Mouse (Mus musculus) myocyte (in vitro differentiated cells): ENCODE data around the gene Gabbr2.

Experiments used
- CEBPB ChIP-seq: IDR thresholded peaks from 2 replicates; pipeline ENCODE4 v1.6.1; 2011; ENCODE audit warnings: mild to moderate bottlenecking, moderate library complexity; ENCODE audit not compliant: poor library complexity, insufficient read depth, severe bottlenecking
- MAX ChIP-seq: IDR thresholded peaks from one replicate; pipeline ENCODE4 v1.6.1; 2011; ENCODE audit warnings: low read depth, mild to moderate bottlenecking, control low read depth
- MYOD1 ChIP-seq, 3 experiments: IDR thresholded peaks; one replicate each; pipeline ENCODE4 v1.6.1; 2011; ENCODE audit warnings: control low read depth in 2 of 3, low read depth in 2 of 3, mild to moderate bottlenecking in 2 of 3, moderate library complexity in 1 of 3; ENCODE audit not compliant: insufficient read length in 2 of 3, control insufficient read depth in 1 of 3
- POLR2A ChIP-seq: IDR thresholded peaks from one replicate; pipeline ENCODE4 v1.6.1; 2011; ENCODE audit warnings: low read depth, mild to moderate bottlenecking, control low read depth, moderate library complexity; ENCODE audit not compliant: insufficient read length
- POLR2AphosphoS2 ChIP-seq: IDR thresholded peaks from one replicate; pipeline ENCODE4 v1.6.1; 2011; ENCODE audit warnings: low read depth, control low read depth; ENCODE audit not compliant: insufficient read length
- TCF12 ChIP-seq: IDR thresholded peaks from one replicate; pipeline ENCODE4 v1.6.1; 2011; ENCODE audit warnings: mild to moderate bottlenecking, control low read depth; ENCODE audit not compliant: poor library complexity, insufficient read depth, severe bottlenecking
- USF1 ChIP-seq: IDR thresholded peaks from one replicate; pipeline ENCODE4 v1.6.1; 2011; ENCODE audit warnings: low read depth, mild to moderate bottlenecking, control low read depth, moderate library complexity

DNA sequence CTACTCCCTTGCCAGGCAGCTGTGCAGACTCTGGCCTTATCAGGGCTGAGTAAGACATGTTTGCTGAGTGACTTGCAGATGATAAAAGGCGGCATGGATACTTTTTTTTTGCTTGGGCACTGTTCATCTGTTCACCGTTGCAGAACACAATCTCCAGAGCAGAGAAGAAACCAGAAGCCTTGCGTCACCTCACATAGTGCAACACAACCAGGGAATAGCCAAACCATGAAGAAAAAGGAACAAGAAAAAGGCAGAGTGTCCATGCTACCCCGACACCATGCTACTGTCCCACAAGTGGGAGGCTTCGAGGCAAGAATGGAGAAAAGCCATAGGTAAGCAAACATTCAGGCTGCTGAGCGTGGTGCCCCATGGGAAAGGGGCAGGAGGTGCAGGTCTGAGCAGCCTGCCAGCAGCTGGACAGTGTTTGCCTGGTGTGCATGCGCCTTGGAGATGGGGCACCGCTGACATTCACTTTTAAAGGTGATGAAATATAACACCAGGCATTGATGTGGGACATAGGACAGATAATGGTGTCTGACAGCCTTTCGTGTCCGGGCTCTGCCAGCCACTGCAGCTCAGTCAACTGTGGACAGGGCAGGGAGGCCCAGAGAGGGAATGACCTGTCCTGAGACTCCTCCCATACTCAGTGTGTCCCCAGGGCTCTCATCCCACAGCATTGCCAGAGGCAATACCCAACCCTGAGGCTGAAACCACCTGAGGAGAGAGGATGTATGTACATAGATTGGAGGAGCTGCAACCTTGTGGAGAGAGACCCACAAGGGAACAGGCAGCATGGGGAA lies 31.3 kb upstream of the Gabbr2 start:
- TF ChIP-seq POLR2A (no peak), POLR2AphosphoS2 (no peak), MAX (no peak), USF1 (no peak), TCF12 (no peak), MYOD1 (IDR thresholded peaks at IDR 0.05; ENCODE audit: control insufficient read depth in 1 of 3, insufficient read length in 2 of 3, low read depth in 2 of 3) (no peak), CEBPB (no peak)
